Mouse (Mus musculus): Measurements from ENCODE around the gene Rtn4rl1. TPM values are rescaled to one million over a fixed set of nuclear protein-coding genes. Genes with fewer than 3 reads are reported as not detected.

The Rtn4rl1 gene
- 100 to 1,000 TPM; 104 to 110 TPM for total RNA-seq (2021)
- long read RNA-seq, experiment 1, transcript Rtn4rl1-201 (2 exons, 3,525 nt): major isoform, 92 of 105 reads
- long read RNA-seq, experiment 1, partial matches to known transcripts: 10 of 105 reads
- long read RNA-seq, experiment 1, other reads (novel, unspliced or antisense): 3 of 105 reads
- long read RNA-seq, experiment 2, transcript Rtn4rl1-201 (2 exons, 3,525 nt): major isoform, 135 of 163 reads
- long read RNA-seq, experiment 2, partial matches to known transcripts: 27 of 163 reads
- long read RNA-seq, experiment 2, other reads (novel, unspliced or antisense): 1 of 163 reads

GRCm38 (mm10) chr11:75193256-75194071 is at the start of gene Rtn4rl1:
TSS of gene Rtn4rl1 (plus strand) at chr11:75193783.
- Histone ChIP-seq H3K27ac (peak within 1 kb of the TSS; percentile 96), H3K4me3 (peak within 1 kb of the TSS; percentile 87)
- DNase-seq (ENCODE audit: low spot score in 2 of 2): peak; percentile 73 to 77
- TF ChIP-seq CTCF (conservative IDR thresholded peaks at IDR 0.05): no peak

GRCm38 (mm10) chr11:75145841-75146240 is 47.7 kb upstream of the Rtn4rl1 start:
- no peak overlapping the region for H3K27ac ChIP-seq
- no peak for TF ChIP-seq CTCF (conservative IDR thresholded peaks at IDR 0.05)
- H3K4me3 ChIP-seq: no peak overlapping the region
- no peak for DNase-seq (ENCODE audit: low spot score in 2 of 2)

- no peak for TF ChIP-seq CTCF (conservative IDR thresholded peaks at IDR 0.05)
- DNase-seq (ENCODE audit: low spot score in 2 of 2): no peak
- Histone ChIP-seq H3K27ac (peak overlapping the region; percentile 68), H3K4me3 (no peak overlapping the region)
These were observed 46.3 kb upstream of the Rtn4rl1 start for GRCm38 (mm10) chr11:75147106-75147845.

- Histone ChIP-seq H3K4me3 (no peak overlapping the region), H3K27ac (peak overlapping the region; percentile 68)
- no peak for TF ChIP-seq CTCF (conservative IDR thresholded peaks at IDR 0.05)
- no peak for DNase-seq (ENCODE audit: low spot score in 2 of 2)
These were observed 45.8 kb upstream of the Rtn4rl1 start for GRCm38 (mm10) chr11:75147846-75148168.

GRCm38 (mm10) chr11:75148332-75149035 is 45.1 kb upstream of the Rtn4rl1 start:
- DNase-seq (ENCODE audit: low spot score in 2 of 2): no peak
- Histone ChIP-seq H3K27ac (peak overlapping the region; percentile 68), H3K4me3 (no peak overlapping the region)
- no peak for TF ChIP-seq CTCF (conservative IDR thresholded peaks at IDR 0.05)

- no peak for DNase-seq (ENCODE audit: low spot score in 2 of 2)
- H3K4me3 ChIP-seq: no peak overlapping the region
- no peak overlapping the region for H3K27ac ChIP-seq
- TF ChIP-seq CTCF (conservative IDR thresholded peaks at IDR 0.05): peak; percentile 29
These were observed 43.2 kb upstream of the Rtn4rl1 start for GRCm38 (mm10) chr11:75150346-75150745.

GRCm38 (mm10) chr11:75152603-75153557 is 40.7 kb upstream of the Rtn4rl1 start:
- Histone ChIP-seq H3K27ac (peak overlapping the region; percentile 74), H3K4me3 (no peak overlapping the region)
- no peak for DNase-seq (ENCODE audit: low spot score in 2 of 2)
- no peak for TF ChIP-seq CTCF (conservative IDR thresholded peaks at IDR 0.05)

GRCm38 (mm10) chr11:75154053-75154585 is 39.5 kb upstream of the Rtn4rl1 start:
- H3K4me3 ChIP-seq: no peak overlapping the region
- TF ChIP-seq CTCF (conservative IDR thresholded peaks at IDR 0.05): peak; percentile 54
- DNase-seq (ENCODE audit: low spot score in 2 of 2): no peak
- H3K27ac ChIP-seq: peak overlapping the region; percentile 74

- no peak overlapping the region for H3K4me3 ChIP-seq
- no peak for TF ChIP-seq CTCF (conservative IDR thresholded peaks at IDR 0.05)
- peak overlapping the region; percentile 74 for H3K27ac ChIP-seq
- DNase-seq (ENCODE audit: low spot score in 2 of 2): no peak
These were observed 37.6 kb upstream of the Rtn4rl1 start for GRCm38 (mm10) chr11:75155985-75156384.

- no peak for TF ChIP-seq CTCF (conservative IDR thresholded peaks at IDR 0.05)
- DNase-seq (ENCODE audit: low spot score in 2 of 2): no peak
- Histone ChIP-seq H3K27ac (peak overlapping the region; percentile 74), H3K4me3 (no peak overlapping the region)
These were observed 37.2 kb upstream of the Rtn4rl1 start for GRCm38 (mm10) chr11:75156416-75156815.

GRCm38 (mm10) chr11:75157037-75157436 is 36.5 kb upstream of the Rtn4rl1 start:
- no peak overlapping the region for H3K4me3 ChIP-seq
- peak overlapping the region; percentile 74 for H3K27ac ChIP-seq
- no peak for TF ChIP-seq CTCF (conservative IDR thresholded peaks at IDR 0.05)
- no peak for DNase-seq (ENCODE audit: low spot score in 2 of 2)
